Mouse (Mus musculus): ENCODE measurements around the gene Pde4d. TPM values are rescaled to one million over a fixed set of nuclear protein-coding genes. Genes with fewer than 3 reads are reported as not detected.
A peak's percentile ranks its signal among the peaks of the same experiment; 100 is the strongest.

Pde4d gene
- polyA plus RNA-seq, 1 experiment: 12.7 TPM

DNA sequence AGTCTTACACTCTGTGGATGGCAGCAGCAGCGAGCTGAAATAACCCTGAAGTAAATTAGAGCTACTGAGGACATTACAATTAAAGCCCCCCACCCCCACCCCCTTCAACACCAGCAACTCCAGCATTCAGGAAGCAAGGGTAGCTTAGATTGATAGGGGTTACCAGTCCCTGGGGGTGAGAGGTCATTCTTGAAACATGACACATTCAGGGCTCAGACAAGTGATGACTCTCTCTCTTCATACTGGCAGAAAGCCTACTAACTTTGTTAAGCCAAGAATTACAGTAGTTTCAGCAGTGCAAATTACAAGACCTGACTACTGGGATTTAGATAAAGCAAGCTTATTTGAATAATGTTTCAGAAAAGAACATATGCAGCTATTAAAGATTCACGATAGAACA, 455.4 kb downstream of the Pde4d start:
- TF ChIP-seq GATA1 (IDR thresholded peaks at IDR 0.05; ENCODE audit: low read length): no peak

GRCm38 (mm10) chr13:108909193-108909592, 459.4 kb downstream of the Pde4d start:
- TF ChIP-seq GATA1 (IDR thresholded peaks at IDR 0.05; ENCODE audit: low read length): no peak

- TF ChIP-seq GATA1 (IDR thresholded peaks at IDR 0.05; ENCODE audit: low read length): no peak
Measured at GRCm38 (mm10) chr13:108914626-108915025, 464.9 kb downstream of the Pde4d start.

- TF ChIP-seq GATA1 (IDR thresholded peaks at IDR 0.05; ENCODE audit: low read length): no peak
Measured at GRCm38 (mm10) chr13:108921146-108921545, 471.4 kb downstream of the Pde4d start.

DNA sequence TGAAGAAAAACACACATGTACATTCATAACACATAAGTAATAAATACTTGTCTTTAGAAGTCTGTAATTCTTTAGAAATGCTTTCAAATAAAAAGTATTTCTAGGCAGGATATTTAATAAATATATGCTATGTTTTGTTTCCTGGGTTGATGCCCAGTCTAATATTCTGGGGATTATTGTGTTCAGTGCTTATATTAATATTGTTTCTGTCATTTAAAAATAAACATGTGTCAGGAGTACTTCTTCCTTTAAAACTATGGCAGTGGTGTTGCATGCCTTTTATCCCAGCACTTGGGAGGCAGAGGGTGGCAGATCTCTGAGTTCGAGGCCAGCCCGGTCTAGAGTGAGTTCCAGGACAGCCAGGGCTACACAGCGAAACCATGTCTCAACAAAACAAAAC, 485.1 kb downstream of the Pde4d start:
- no peak for TF ChIP-seq GATA1 (IDR thresholded peaks at IDR 0.05; ENCODE audit: low read length)

GRCm38 (mm10) chr13:108937272-108937671, 487.5 kb downstream of the Pde4d start:
- no peak for TF ChIP-seq GATA1 (IDR thresholded peaks at IDR 0.05; ENCODE audit: low read length)

DNA sequence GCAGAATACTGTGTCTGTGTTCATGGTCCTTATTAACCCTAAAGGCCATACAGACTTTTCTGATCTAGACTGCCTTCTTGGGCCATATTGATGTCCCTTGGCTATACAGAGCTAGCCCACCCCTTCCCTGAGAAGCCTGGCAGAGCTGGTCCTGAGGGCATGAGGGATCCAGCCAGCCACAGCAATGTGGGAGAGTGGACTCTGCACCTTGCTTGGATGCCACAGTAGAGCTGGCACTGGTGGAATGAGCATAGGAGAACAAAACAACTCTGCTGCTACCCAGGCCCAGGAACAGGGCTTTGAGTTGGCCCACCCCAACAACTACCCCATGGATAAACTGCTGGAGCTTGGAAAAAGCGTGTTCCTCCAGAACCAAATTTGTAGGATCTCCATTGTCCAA, 503.2 kb downstream of the Pde4d start:
- no peak for TF ChIP-seq GATA1 (IDR thresholded peaks at IDR 0.05; ENCODE audit: low read length)

DNA sequence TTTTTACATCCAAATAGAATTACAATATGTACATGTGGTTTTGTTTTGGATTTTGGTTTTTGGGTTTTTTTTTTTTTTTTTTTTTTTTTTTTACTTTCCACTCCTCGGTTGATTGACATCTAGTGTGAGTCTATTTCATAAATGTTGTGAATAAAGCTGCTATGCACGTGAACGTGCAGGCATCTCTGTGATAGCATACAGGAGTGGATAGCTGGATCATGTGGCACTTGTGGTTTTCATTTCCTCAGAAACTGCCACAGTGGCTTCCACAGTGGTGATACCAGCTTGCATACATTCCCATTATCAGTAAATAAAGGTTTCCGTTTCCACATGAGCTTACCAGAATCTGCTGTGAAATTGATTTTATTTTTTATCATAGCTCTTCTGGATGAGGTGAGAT, 506.3 kb downstream of the Pde4d start:
- TF ChIP-seq GATA1 (IDR thresholded peaks at IDR 0.05; ENCODE audit: low read length): peak; percentile 80

DNA sequence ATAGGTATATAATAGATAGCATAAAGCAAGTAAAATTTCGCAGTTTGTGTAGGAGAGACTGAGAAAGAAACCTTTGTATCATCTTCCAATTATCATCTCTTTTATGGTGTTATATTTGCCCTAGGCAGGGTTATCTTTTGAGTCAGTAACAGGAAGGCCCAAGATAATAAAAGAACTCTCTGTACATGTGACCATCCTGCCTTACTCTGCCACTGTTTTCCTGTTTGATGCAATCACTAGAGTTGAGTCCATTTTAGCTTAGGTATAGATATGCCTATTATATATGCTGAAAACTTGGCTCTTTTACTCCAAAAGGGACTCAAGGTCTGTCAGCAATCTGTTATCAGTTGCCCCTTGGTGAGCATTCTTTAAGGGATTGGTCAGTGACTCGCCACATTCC, 514.3 kb downstream of the Pde4d start:
- TF ChIP-seq GATA1 (IDR thresholded peaks at IDR 0.05; ENCODE audit: low read length): no peak

DNA sequence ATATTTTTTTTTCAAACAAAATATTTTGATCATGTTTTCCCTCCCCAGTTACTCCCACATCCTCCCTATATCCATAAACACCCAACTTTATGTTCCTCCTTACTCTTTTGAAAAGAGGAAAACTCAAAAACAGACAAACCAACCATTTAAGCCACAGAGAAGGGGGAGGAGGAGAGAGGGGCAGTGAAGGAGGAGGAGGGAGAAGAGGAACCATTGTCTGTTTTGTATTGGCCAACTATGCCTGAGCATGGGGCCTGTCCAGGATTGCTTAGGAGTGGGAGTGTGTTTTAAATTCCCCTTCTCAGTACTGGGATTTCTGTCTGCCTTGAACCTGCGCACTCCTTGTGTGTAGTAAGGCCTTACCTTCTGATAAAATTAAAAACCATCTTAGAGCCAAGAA, 531.4 kb downstream of the Pde4d start:
- TF ChIP-seq GATA1 (IDR thresholded peaks at IDR 0.05; ENCODE audit: low read length): no peak

- TF ChIP-seq GATA1 (IDR thresholded peaks at IDR 0.05; ENCODE audit: low read length): no peak
Measured at GRCm38 (mm10) chr13:108998739-108999138, 549.0 kb downstream of the Pde4d start.

DNA sequence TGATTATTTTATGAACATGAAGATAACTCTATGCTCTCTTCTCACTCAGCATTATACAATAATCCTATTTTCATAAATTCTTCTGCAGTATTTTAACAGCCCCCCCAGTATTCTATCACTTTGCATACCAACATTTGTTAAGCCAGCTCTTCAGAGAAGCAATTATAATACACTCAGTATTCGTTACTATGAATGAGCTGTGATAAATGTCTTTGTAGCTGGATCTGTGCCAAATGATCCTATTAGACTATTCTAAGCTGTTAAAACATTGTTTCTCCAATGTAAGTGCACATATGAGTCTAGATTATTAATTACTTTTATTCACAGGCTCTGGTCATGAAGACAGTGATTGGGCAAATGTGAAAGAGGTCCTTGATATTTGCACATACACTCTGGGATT, 575.0 kb downstream of the Pde4d start:
- TF ChIP-seq GATA1 (IDR thresholded peaks at IDR 0.05; ENCODE audit: low read length): no peak

DNA sequence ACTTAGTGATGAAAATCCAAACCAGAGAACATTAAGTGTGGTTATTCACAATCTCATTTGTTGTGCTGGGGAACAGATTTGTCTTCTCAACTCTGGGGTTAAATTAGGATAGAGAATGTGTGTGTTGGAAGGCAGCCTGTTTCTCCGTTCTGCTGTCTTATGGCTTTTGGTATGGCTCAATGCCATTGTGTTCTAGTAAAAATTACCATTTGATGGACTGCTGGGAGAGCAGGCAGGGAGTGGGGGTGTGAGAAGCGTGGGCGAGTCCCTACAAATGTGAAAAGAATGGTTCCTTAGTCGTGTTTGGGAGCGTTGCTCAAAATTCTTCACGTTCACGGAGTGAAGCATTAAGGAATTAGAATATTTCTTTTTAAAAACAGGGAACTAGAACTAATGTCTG, 597.4 kb downstream of the Pde4d start:
- no peak for TF ChIP-seq GATA1 (IDR thresholded peaks at IDR 0.05; ENCODE audit: low read length)

DNA sequence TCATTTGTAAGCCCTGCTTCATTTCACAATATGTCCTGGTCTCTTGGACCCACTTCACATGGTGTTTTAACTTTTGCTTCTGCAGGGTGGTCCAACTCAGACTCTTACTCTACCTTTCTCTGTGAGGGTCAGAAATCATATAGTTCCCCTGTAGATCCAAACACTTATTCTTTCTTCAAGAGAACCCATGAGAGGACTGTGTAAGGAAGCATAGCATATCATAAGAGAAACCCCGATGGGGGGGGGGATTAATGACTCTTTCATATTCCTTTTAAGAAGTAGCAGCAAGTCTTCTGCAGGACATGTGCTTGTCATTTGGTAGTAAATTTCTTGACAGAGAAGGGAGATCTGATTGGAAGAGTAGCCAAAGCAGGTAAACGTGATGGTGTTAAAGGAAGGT, 603.1 kb downstream of the Pde4d start:
- TF ChIP-seq GATA1 (IDR thresholded peaks at IDR 0.05; ENCODE audit: low read length): no peak

DNA sequence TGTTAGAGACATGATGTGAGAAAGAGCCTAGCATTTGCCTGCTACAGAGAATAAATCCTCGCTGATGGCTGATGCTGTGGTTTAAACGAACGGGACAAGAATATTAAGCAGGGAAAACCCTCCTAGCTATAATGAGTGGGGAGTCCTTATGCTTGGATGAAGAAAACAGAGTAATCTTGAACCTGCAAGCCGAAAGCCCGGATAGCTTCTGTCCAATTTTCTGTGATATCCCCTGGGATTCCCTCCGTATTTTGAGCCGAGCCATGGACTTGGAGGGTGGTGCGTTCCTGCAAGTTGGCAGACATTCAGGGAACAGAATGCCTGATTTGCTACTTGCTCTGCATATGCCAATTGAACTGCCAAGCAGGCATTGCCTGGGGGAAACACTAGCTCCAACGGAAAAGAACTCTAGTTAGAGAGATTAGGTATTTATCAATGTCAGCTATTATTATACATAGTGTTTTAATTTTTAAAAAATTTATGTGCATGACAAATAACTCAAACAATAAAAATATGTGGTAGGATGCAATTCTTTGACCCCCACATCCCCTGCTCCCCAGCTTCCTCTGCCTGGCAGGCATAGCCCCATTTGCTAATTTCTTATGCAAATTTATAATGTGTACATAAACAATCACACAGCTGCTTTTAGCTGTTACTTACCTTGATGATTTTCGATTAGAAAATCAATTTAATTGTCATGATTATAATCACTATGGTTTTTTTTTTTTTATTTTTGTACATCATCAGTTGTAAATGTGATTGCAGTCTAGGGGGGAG, 603.7 kb downstream of the Pde4d start:
- no peak for TF ChIP-seq GATA1 (IDR thresholded peaks at IDR 0.05; ENCODE audit: low read length)

GRCm38 (mm10) chr13:109058045-109058444, 608.3 kb downstream of the Pde4d start:
- no peak for TF ChIP-seq GATA1 (IDR thresholded peaks at IDR 0.05; ENCODE audit: low read length)

GRCm38 (mm10) chr13:109066581-109067159, 616.9 kb downstream of the Pde4d start:
- no peak for TF ChIP-seq GATA1 (IDR thresholded peaks at IDR 0.05; ENCODE audit: low read length)
